Mouse (Mus musculus) bone marrow, adult 2 months (tissue): ENCODE data around the gene Alk.

Source experiments
- CTCF ChIP-seq: fragments of 200-500 bp; IDR thresholded peaks from 2 replicates; pipeline ENCODE4 v1.5.1; 2011; ENCODE audit warnings: low read length, control low read depth; ENCODE audit not compliant: control insufficient read depth, insufficient read depth
- POLR2A ChIP-seq: fragments of 200-500 bp; IDR thresholded peaks from 2 replicates; pipeline ENCODE4 v1.6.1; 2011; ENCODE audit warnings: low read depth, mild to moderate bottlenecking, control low read depth, low read length, borderline replicate concordance; ENCODE audit not compliant: control insufficient read depth

GRCm38 (mm10) chr17:71914541-71914940, 689.9 kb downstream of the Alk start:
- TF ChIP-seq POLR2A: no peak
- TF ChIP-seq CTCF: no peak
